Mouse (Mus musculus): Measurements from ENCODE around the gene Pknox1. TPM values are rescaled to one million over a fixed set of nuclear protein-coding genes. Genes with fewer than 3 reads are reported as not detected.
"Not testable (repeated sequence)": the region's sequence is repeated elsewhere in the genome, so short reads cannot be mapped to it uniquely, and the experiment has no call there.

Gene Pknox1
- polyA plus RNA-seq (2015; fragmentation: Nextera tagmentation; extraction: Ambion mirVana): 30.6 and 31.9 TPM in 2 replicates

DNA sequence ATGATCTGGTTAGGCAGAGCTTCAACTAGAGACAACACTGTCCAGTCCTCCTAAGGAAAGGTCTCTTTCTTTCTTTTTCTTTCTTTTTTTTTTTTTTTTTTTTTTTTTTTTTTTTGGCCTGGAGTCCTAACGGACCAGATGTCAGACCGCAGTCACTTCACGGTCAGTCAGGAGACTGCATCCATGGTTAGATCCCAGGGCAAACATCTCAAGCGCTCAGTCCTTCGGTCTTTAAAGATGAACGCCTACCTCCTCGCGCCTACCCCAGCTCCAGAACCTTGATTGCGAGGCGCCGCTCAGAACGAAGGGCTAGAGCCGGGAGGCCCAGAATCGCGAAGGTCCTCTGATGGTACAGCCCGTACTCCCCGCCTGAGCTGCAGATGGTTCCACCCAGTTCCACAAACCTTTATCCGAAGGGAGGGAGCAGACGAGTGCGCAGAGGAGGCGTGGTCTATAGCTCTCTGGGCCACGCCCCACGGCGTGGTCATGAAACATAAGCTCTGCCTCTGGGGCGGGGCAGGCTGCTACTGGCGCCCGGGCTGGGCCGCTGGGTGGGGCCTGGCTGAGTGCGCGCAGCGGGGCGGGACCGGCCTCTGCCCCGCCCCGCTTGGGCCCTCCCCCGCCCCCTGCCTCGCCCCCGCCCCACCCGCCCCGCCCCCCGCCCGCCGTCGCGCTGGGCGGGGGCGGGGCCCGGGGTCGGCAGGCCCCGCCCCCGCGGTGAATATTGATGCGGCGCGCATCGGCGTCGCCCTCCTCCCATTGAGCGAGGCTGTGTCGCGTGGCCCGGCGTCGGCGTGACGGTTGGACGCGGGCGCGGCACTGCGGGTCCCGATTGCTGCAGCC is at the start of gene Pknox1:
Gene Pknox1 (plus strand): TSS at position 720 of the 843 bp plus-strand sequence.
- peak; percentile 100 for DNase-seq (ENCODE audit: low spot score)

DNA sequence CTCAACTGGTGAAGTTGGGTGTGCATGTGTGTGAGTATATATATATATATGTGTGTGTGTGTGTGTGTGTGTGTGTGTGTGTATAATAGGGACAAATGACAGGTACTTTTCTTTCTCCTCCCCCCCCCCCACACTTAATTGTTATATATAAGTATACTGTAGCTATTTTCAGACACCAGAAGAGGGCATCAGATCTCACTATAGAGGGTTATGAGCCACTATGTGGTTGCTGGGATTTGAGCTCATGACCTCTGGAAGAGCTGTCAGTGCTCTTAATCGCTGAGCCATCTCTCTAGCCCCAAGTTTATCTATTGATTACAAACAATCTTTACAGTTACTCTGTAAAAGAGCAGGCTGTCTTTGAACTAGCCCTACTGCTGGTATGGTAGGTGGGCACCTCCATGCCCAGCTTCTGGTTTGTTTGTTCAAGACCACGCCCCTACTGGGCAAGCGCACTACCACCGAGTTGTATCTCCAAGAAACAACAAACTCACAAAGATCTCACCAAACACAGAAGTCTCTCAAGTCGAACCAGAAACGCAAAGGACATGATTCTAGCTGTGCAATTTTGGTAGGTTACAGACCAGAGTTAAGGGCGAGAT is 45.1 kb upstream of the Pknox1 start:
- DNase-seq (ENCODE audit: low spot score): no peak

DNA sequence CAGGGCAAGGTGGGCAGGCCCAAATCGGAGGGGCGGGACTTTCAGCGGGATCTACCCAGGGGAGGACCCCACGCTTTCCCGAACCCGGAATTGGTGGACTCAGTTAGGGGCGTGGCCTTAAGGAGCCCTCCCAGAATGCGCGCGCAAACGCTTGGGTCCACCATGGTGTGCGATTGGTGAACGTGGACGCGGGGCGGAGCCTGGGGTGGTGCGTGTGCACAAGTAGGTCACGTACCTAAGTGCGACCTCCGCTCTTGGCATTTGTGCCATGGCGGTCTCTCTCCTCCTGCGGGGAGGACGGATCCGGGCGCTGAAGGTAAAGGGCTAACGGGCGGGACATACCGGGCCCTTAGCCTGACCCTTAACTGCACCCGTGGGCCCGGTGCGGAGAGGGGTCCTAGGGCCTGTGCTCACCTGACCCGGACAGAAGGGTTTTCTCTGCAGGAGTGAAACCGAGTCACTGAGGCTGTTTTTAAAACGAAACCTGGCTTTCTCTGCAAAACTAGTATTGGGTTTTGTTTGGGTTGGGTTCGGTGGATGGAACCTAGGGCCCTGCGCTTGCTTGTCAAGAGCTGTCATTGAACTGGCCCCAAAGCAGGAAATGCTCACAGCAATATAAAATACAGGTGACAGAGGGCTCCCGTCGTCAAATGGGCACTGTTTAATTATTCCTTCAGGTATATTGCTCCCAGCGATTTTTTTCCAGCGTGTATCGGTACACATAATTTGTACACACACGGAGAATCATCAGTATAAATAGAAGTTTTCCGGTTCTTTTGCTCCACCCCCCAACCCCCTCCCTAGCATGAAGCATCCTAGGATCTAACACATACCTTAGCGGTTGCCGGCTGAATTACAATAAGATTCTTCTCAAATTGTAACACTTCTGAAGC is 44.3 kb upstream of the Pknox1 start, which contains the start of the genes Wdr4 and Ndufv3:
Gene Wdr4 (minus strand): TSS at position 35 of the 893 bp plus-strand sequence.
Gene Ndufv3 (plus strand): TSS at position 170 of the 893 bp plus-strand sequence.
- peak; percentile 100 for DNase-seq (ENCODE audit: low spot score)

GRCm38 (mm10) chr17:31520895-31521294 is 43.6 kb upstream of the Pknox1 start:
- peak; percentile 14 for DNase-seq (ENCODE audit: low spot score)

DNA sequence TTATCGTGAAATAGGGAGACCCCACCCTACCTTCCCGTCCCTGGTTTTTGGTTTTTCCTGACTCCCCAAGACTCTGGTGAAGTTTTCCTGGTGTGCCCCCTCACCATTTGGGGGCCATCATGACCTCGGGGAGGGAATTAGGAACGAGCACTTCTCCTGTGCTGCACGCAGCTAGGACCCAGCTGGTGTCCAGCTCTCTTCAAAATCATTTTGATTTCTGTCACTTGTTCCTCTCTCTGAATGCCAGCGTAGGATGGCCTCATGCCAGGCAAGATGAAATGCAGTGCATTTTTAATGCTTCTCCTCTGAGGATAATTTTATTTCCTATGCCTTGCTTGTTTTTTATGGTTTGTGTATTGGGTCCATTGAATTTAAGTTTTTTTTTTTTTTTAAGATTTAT is 42.6 kb upstream of the Pknox1 start:
- DNase-seq (ENCODE audit: low spot score): no peak

DNA sequence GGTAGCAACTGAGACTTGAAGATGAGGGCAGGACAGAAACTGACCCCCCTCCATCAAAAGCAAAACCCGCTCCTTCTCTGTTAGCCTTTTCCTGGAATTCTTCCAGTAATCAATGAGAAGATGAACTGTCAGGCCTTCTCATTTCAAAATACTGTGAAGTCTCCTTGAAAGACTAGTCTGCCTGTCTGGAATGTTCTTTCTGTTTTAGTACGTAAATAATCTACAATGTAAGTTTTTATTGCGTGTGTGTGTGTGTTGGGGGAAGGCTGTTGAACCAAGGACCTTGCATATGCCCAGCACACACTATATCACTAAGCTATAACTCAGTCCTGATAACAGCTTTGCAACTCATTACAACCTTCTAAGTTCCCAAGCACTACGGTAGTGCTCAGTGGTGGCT is 39.4 kb upstream of the Pknox1 start:
- DNase-seq (ENCODE audit: low spot score): no peak

GRCm38 (mm10) chr17:31525816-31526215 is 38.7 kb upstream of the Pknox1 start:
- DNase-seq (ENCODE audit: low spot score): no peak

DNA sequence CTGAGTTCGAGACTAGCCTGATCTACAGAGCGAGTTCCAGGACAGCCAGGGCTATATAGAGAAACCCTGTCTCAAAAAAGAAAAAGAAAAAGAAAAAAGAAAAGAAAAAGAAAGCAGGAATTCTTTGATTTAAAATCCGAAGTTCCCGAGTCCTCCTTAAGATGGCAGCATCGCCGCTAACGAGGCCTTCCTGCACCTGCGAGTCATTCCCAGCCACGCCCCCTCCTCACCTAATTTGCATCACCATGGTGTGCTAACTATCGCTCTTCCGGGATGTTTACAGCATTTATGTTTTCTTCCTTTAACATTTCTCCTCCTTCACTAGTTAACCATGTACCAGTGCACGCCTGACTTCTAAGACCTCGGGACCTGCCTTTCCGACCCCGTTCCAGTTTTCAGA is 35.2 kb upstream of the Pknox1 start:
- no peak for DNase-seq (ENCODE audit: low spot score)

GRCm38 (mm10) chr17:31531441-31532158 is 32.9 kb upstream of the Pknox1 start:
- no peak for DNase-seq (ENCODE audit: low spot score)

DNA sequence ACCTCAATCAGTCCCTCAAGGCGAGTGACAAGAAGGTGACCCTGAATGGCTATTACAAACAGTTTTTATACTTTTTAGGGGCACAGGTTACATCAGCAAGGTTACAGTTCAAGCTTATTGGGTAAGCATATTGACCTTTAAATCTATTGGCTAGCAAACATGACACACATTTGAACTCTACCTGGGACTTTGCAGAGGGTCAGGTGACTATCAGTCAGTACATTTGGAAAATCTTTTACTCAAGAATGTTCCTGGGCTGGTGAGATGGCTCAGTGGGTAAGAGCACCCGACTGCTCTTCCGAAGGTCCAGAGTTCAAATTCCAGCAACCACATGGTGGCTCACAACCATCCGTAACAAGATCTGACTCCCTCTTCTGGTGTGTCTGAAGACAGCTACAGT is 32.2 kb upstream of the Pknox1 start:
- DNase-seq (ENCODE audit: low spot score): not testable (repeated sequence)

DNA sequence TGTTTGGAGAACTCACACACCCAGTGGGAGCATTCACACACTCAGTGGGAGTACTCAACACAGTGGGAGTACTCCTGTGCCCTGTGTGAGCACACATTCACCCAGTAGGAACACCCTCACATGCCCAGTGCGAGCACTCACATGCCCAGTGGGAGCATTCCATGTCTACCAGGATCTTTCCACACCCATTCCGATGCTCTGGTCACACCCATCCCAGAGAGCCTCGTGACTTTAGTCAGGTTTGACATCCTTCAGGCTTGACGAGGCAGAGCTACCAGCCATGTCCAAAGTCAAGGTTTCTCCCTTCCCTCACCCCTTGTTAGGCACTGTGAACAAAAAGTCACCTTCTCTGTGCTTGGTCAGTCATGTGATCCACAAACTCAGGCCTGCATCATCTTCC is 29.2 kb upstream of the Pknox1 start:
- no peak for DNase-seq (ENCODE audit: low spot score)

GRCm38 (mm10) chr17:31535871-31536629 is 28.5 kb upstream of the Pknox1 start:
- no peak for DNase-seq (ENCODE audit: low spot score)

- DNase-seq (ENCODE audit: low spot score): no peak
Measured at GRCm38 (mm10) chr17:31540101-31540500, 24.4 kb upstream of the Pknox1 start.

DNA sequence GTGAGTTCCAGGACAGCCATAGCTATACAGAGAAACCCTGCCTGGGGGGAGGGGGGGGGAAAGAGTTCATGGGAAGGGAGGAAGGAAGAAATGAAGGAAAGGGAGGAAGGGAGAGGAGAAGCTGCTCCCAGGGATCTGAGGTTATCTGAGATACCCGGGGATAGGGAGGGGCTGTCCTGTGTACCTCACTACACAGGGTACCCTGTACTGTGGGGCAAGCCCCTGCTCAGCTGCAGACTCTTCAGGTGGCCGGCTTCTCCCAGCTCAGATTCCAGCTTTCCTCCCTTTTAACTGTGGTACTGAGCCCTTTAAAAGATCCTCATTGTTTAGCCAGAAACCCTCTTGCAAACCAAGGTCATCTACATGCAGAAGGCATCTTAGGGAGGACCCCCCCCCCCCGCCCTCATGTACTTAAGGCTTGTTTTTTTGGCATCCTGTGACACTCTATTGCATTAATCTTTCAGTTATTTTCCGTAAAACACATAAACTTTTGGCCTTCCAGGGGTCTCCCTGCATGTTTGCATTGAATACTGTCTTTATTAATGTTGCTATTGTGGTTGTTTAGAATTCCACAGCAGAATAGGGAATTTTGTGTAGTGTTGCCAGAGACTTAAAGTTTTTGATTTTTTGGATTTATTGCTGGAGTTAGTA is 23.6 kb upstream of the Pknox1 start:
- no peak for DNase-seq (ENCODE audit: low spot score)

GRCm38 (mm10) chr17:31541460-31541831 is 23.1 kb upstream of the Pknox1 start:
- no peak for DNase-seq (ENCODE audit: low spot score)

GRCm38 (mm10) chr17:31543574-31543973 is 21.0 kb upstream of the Pknox1 start:
- DNase-seq (ENCODE audit: low spot score): no peak

DNA sequence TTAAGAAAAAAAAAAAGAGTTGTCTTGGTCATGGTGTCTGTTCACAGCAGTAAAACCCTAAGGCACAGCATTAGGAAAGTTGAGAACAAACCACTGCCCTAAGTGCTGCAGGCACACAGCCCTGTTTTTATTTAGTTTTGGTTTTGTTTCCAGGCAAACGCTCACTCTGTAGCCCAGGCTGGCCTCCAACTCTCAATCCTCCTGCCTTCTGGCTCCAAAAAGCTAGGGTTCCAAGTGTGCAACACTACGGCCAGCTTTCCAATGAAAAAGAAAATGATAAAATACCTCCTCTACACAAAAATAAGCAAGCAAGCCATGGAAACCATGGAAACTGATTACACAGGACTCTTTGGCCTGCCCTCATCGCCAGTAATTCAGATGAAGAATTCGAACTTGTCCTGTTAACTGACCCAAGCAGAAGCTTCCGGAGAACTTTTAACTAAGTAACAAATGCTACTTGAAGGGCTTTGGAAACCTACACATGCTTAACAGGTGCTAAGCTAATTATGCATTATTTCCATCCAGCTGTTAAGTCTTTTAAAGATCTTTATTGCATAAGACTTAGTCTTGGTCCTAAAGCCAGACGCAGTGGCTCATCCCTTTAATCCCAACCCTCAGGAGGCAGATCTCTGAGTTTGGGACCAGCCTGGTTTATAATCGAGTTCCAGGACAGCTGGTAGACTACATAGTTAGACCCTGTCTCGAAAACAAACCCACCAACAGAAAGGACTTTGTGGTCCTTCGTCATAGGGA is 17.9 kb upstream of the Pknox1 start:
- no peak for DNase-seq (ENCODE audit: low spot score)

- DNase-seq (ENCODE audit: low spot score): no peak
Measured at GRCm38 (mm10) chr17:31547974-31548373, 16.6 kb upstream of the Pknox1 start.

DNA sequence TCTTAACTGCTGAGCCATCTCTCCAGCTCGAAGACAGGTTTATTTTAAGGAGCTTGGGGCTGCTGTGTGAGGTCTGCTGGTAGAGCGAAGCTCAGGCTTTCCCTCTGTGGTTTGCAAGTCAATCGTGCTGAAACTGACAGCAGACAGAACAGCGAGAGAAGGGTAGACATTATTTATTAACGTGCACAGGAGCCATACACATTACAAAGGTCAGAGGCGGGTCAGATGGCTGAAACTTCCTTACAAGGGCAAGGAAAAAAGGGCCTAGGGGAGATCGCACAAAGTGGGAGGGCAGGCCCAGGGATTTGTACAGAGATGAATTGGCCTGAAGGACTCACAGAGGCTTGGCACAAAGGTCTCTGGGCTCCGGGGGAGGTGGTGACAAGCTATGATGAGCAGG is 15.1 kb upstream of the Pknox1 start:
- DNase-seq (ENCODE audit: low spot score): no peak

All from thymus, postnatal 0 days (tissue).